21 mouse cellular contexts compared by ENCODE assay signal in the genomic region with DNA sequence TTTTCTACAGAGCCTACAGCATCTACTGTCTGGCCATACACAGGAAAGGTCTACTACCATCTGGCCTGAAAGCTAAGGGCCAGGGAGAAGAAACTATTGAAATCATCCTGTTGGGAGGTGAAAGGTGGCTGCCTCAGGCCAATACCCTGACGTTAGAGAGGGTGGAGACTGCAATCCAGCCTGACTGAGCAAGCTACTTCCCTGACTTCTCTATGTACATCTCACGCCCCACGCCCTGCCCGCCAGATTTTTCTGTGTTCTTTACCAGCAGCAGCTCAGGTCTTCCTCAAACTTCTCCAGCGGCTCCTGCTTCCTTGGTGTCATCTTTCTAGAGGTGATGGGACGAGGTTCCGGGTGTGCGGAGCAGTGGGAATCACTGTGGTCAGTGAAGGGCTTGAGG. TPM values are rescaled to one million over a fixed set of nuclear protein-coding genes. Genes with fewer than 3 reads are reported as not detected.
DNase-seq lines count a peak whose midpoint lies in the region; ATAC-seq and TF ChIP-seq lines count a peak whose summit lies in the region.
"Had no signal": no experiment of that assay in that cellular context is flagged by ENCODE, and none has a peak within 500 bp of the region (broad histone marks: within the 10 kb centered on the region; RNA-seq: fewer than 3 reads in every experiment).

No protein-coding gene starts in this region.

- no peak for TF ChIP-seq POLR2A in liver, adult 2 months (IDR thresholded peaks at IDR 0.05; ENCODE audit: extremely low read depth, insufficient read depth, low read length)
- no peak for TF ChIP-seq POLR2A in small intestine, adult 2 months (IDR thresholded peaks at IDR 0.05; ENCODE audit: low read depth, low read length)

- H3K9ac ChIP-seq in liver, adult 2 months (ENCODE audit: low read depth, low read length) = no peak overlapping the region
- H3K9ac ChIP-seq in liver, embryonic 11.5 days (ENCODE audit: low read depth, low read length) = no peak overlapping the region
- H3K9ac ChIP-seq in ES-E14 (ENCODE audit: insufficient read depth, low read depth, low read length, poor library complexity, severe bottlenecking) = peak overlapping the region; percentile 34; the same call in 1 of the 2 replicates
- H3K9ac ChIP-seq: hindbrain, embryonic 13.5 days; limb, embryonic 15.5 days; liver, postnatal 0 days had no signal

- peaks cover 55% of the 10 kb centered on the region for H3K79me2 ChIP-seq in liver, adult 2 months (ENCODE audit: control insufficient read depth, insufficient read depth, low read length)

- H3K4me2 ChIP-seq in liver, embryonic 11.5 days = no peak overlapping the region
- H3K4me2 ChIP-seq: hindbrain, embryonic 13.5 days; limb, embryonic 15.5 days had no signal

- peak overlapping the region; percentile 80 for H3K27ac ChIP-seq in heart, embryonic 10.5 days
- H3K27ac ChIP-seq in liver, adult 2 months (replicated peaks; ENCODE audit: insufficient read depth, low read depth, low read length) = no peak overlapping the region
- no peak overlapping the region for H3K27ac ChIP-seq in liver, embryonic 11.5 days (ENCODE audit: low read depth, low read length)
- H3K27ac ChIP-seq in ES-E14 (ENCODE audit: insufficient read depth, low read depth, low read length, poor library complexity, severe bottlenecking) = no peak overlapping the region
- no peak overlapping the region for H3K27ac ChIP-seq in small intestine, adult 2 months (ENCODE audit: insufficient read depth, low read depth, low read length)
- H3K27ac ChIP-seq: limb, embryonic 15.5 days had no signal

- H3K27me3 ChIP-seq in heart, embryonic 10.5 days (ENCODE audit: insufficient read depth, poor library complexity, severe bottlenecking) = no peaks in the 10 kb centered on the region
- no peaks in the 10 kb centered on the region for H3K27me3 ChIP-seq in liver, adult 2 months (ENCODE audit: control insufficient read depth, insufficient read depth, low read length)
- no peaks in the 10 kb centered on the region for H3K27me3 ChIP-seq in liver, embryonic 11.5 days (replicated peaks; ENCODE audit: control insufficient read depth, insufficient read depth, low read length)
- no peaks in the 10 kb centered on the region for H3K27me3 ChIP-seq in small intestine, adult 2 months (ENCODE audit: control insufficient read depth, insufficient read depth, low read length)
- H3K27me3 ChIP-seq: hindbrain, embryonic 13.5 days; limb, embryonic 15.5 days had no signal

- in situ Hi-C loops in ES-E14 (cut with MboI; ENCODE audit: low sequenced_read_pairs in 2 of 2, unreplicated experiment in 2 of 2) = no loop called here

- ATAC-seq in liver, embryonic 11.5 days (replicated peaks; ENCODE audit: low FRiP score) = no peak
- ATAC-seq in erythroblast, adult 5-6 weeks (replicated peaks; ENCODE audit: low FRiP score, poor library complexity, severe bottlenecking) = no peak
- ATAC-seq: forebrain, embryonic 14.5 days; inflammation-experienced regulatory T-cells, adult 6 months; liver, postnatal 0 days had no signal

- no peaks in the 10 kb centered on the region for H3K9me3 ChIP-seq in heart, embryonic 10.5 days
- no peaks in the 10 kb centered on the region for H3K9me3 ChIP-seq in liver, embryonic 11.5 days (ENCODE audit: control insufficient read depth, low read length)
- no peaks in the 10 kb centered on the region for H3K9me3 ChIP-seq in ES-E14 (ENCODE audit: control insufficient read depth, insufficient read depth, low read depth, low read length)
- H3K9me3 ChIP-seq: G1E; hindbrain, embryonic 13.5 days; limb, embryonic 15.5 days had no signal

- H3K4me1 ChIP-seq in heart, embryonic 10.5 days = peaks cover 83% of the 10 kb centered on the region
- peaks cover 38% of the 10 kb centered on the region for H3K4me1 ChIP-seq in liver, adult 2 months (ENCODE audit: control insufficient read depth, insufficient read depth, low read length)
- peaks cover 64% of the 10 kb centered on the region for H3K4me1 ChIP-seq in liver, embryonic 11.5 days (replicated peaks; ENCODE audit: control insufficient read depth, insufficient read depth, low read length)
- H3K4me1 ChIP-seq in ES-E14 (ENCODE audit: control insufficient read depth in 2 of 2, insufficient read depth in 2 of 2, low read length in 2 of 2, poor library complexity in 1 of 2) = peaks cover 2 to 10% of the 10 kb centered on the region in 2 experiments; a peak in 2 of 4 replicates
- peaks cover 39% of the 10 kb centered on the region; the same call in 1 of the 2 replicates for H3K4me1 ChIP-seq in small intestine, adult 2 months (ENCODE audit: control insufficient read depth, insufficient read depth, insufficient read length, low read length)

- no peak for DNase-seq in heart, embryonic 10.5 days (ENCODE audit: low spot score)
- DNase-seq in heart, adult 18-20 months = no peak
- peak; percentile 66 for DNase-seq in liver, adult 2 months (ENCODE audit: extremely low read depth, low read depth, low spot score)
- no peak for DNase-seq in liver, embryonic 11.5 days (ENCODE audit: low spot score)
- no peak for DNase-seq in ES-E14 (ENCODE audit: low read depth, low spot score)
- DNase-seq in testis, postnatal 14 days (ENCODE audit: low spot score) = no peak
- DNase-seq: cerebellum, adult 8-10 months; gastrocnemius, postnatal 25 days; kidney, adult 2 months; kidney, postnatal 25 days; liver, postnatal 0 days; lung, postnatal 10 days; thymus, adult 18-20 months; thymus, postnatal 4 days had no signal

- no peak for TF ChIP-seq CTCF in liver, adult 2 months (IDR thresholded peaks at IDR 0.05; ENCODE audit: low read depth, low read length)
- no peak for TF ChIP-seq CTCF in small intestine, adult 2 months (IDR thresholded peaks at IDR 0.05; ENCODE audit: extremely low read depth, insufficient read length, insufficient replicate concordance, low read depth, low read length)

- WGBS in heart, embryonic 10.5 days = 72% methylated on average over 8 of the region's 8 CpGs
- WGBS in liver, adult 2 months = 79% methylated on average over 8 of the region's 8 CpGs
- WGBS in liver, embryonic 11.5 days = 66% methylated on average over 8 of the region's 8 CpGs
- WGBS in small intestine, adult 2 months = 83% methylated on average over 8 of the region's 8 CpGs

- no peak overlapping the region for H3K4me3 ChIP-seq in heart, embryonic 10.5 days
- H3K4me3 ChIP-seq in liver, adult 2 months (ENCODE audit: insufficient read depth, low read depth, low read length) = no peak overlapping the region
- H3K4me3 ChIP-seq in liver, embryonic 11.5 days (ENCODE audit: low read depth, low read length) = no peak overlapping the region
- H3K4me3 ChIP-seq in ES-E14 (ENCODE audit: insufficient read depth in 1 of 2, low read depth in 1 of 2, low read length in 2 of 2, poor library complexity in 1 of 2, severe bottlenecking in 1 of 2) = peak overlapping the region in 1 of 2 experiments; percentile 32; a peak in 1 of 4 replicates
- H3K4me3 ChIP-seq in small intestine, adult 2 months (ENCODE audit: low read depth, low read length) = 0 out of 2 replicates have a peak overlapping the region, but pooled peaks have one; percentile 4
- H3K4me3 ChIP-seq: hindbrain, embryonic 13.5 days; limb, embryonic 15.5 days had no signal

- H3K36me3 ChIP-seq in heart, embryonic 10.5 days = peaks cover 2% of the 10 kb centered on the region; the same call in 1 of the 2 replicates
- H3K36me3 ChIP-seq in liver, adult 2 months (ENCODE audit: control insufficient read depth, insufficient read depth, low read length) = no peaks in the 10 kb centered on the region
- H3K36me3 ChIP-seq in liver, embryonic 11.5 days (ENCODE audit: control insufficient read depth, insufficient read depth, low read length) = peaks cover under 1% of the 10 kb centered on the region; the same call in 1 of the 2 replicates
- H3K36me3 ChIP-seq in ES-E14 (ENCODE audit: control insufficient read depth, insufficient read depth, low read length, poor library complexity, severe bottlenecking) = no peaks in the 10 kb centered on the region
- H3K36me3 ChIP-seq in small intestine, adult 2 months (ENCODE audit: control insufficient read depth, insufficient read depth, low read length) = no peaks in the 10 kb centered on the region; the same call in 1 of the 2 replicates
- H3K36me3 ChIP-seq: hindbrain, embryonic 13.5 days; limb, embryonic 15.5 days had no signal

TF ChIP-seq in ES-E14, 5 proteins besides CTCF, POLR2A, EP300 and RAD21:
- no peak for TF ChIP-seq HCFC1 (IDR thresholded peaks at IDR 0.05; ENCODE audit: borderline replicate concordance, insufficient read depth, low read length)
- no peak for TF ChIP-seq MAFK (IDR thresholded peaks at IDR 0.05; ENCODE audit: insufficient read depth, low read depth, low read length)
- TF ChIP-seq ZC3H11A (IDR thresholded peaks at IDR 0.05; ENCODE audit: borderline replicate concordance, low read depth, low read length) = no peak
- no peak for TF ChIP-seq ZNF384 (IDR thresholded peaks at IDR 0.05; ENCODE audit: low read depth, low read length)
- TF ChIP-seq CHD2 (IDR thresholded peaks at IDR 0.05; ENCODE audit: low read depth, low read length) = no peak

RNA-seq across cellular contexts. Expression of a gene that starts 58.4 kb away (rescaled TPM):
- 11.5 and 20.1 TPM in 2 replicates for polyA plus RNA-seq in heart, embryonic 10.5 days (2016; fragmentation: Nextera tagmentation; extraction: Ambion mirVana)
- total RNA-seq in heart, adult 18-20 months (2021) = 10 to 100 TPM; 61.3 to 70.5 TPM
- 32.3 and 33.4 TPM in 2 replicates for total RNA-seq in liver, adult 2 months (2014; rRNA removed)
- polyA plus RNA-seq in liver, adult 2 months (2012; rRNA removed) = 5.5 and 7.7 TPM in 2 replicates
- 15.2 and 16.4 TPM in 2 replicates for polyA plus RNA-seq in liver, embryonic 11.5 days (2014; fragmentation: Nextera tagmentation; extraction: Ambion mirVana)
- 15.8 and 16.7 TPM in 2 replicates for total RNA-seq in ES-E14 (2012; rRNA removed)
- 1.2 and 2.4 TPM in 2 replicates for polyA plus RNA-seq in small intestine, adult 2 months (2012; rRNA removed)
- 39.4 and 45.4 TPM in 2 replicates for total RNA-seq in erythroblast, adult 5-6 weeks (2015; ENCODE audit: low replicate concordance)
- total RNA-seq in erythroblast, adult 5-6 weeks (2017; ENCODE audit: low replicate concordance) = 59.4 and 83.1 TPM in 2 replicates
